Mouse (Mus musculus) stomach, postnatal 0 days (tissue): ENCODE results near the gene Mgrn1. TPM values are rescaled to one million over a fixed set of nuclear protein-coding genes. Genes with fewer than 3 reads are reported as not detected.

Experiments
- ATAC-seq: fragments of 200-750 bp; cut with Nextera tagmentation; 2 replicates; pipeline ENCODE4 v1.8.0; 2017; ENCODE audit not compliant: low FRiP score, low TSS enrichment
- DNase-seq: peaks from one replicate; pipeline ENCODE4 v3.0.0-alpha.2; 2016; ENCODE audit warnings: low spot score
- H3K27ac ChIP-seq: fragments of 300-500 bp; sonication (generic); replicated peaks from 2 replicates; pipeline ENCODE4 v1.5.1; 2014; ENCODE audit warnings: mild to moderate bottlenecking, control low read depth
- H3K27me3 ChIP-seq: fragments of 300-500 bp; sonication (generic); 2 replicates; pipeline ENCODE4 v1.6.1; 2014; ENCODE audit warnings: low read length; ENCODE audit not compliant: control insufficient read depth, insufficient read depth
- H3K36me3 ChIP-seq: fragments of 300-500 bp; sonication (generic); 2 replicates; pipeline ENCODE4 v1.6.1; 2014; ENCODE audit warnings: low read length, mixed read lengths; ENCODE audit not compliant: control insufficient read depth, insufficient read depth
- H3K4me1 ChIP-seq: fragments of 300-500 bp; sonication (generic); replicated peaks from 2 replicates; pipeline ENCODE4 v1.6.1; 2014; ENCODE audit warnings: antibody characterized with exemption; ENCODE audit not compliant: control insufficient read depth, insufficient read depth
- H3K4me2 ChIP-seq: fragments of 300-500 bp; sonication (generic); replicated peaks from 2 replicates; pipeline ENCODE4 v1.6.1; 2014; ENCODE audit warnings: low read depth, mild to moderate bottlenecking, control low read depth, moderate library complexity
- H3K4me3 ChIP-seq: fragments of 300-500 bp; sonication (generic); 2 replicates; pipeline ENCODE4 v1.5.1; 2014; ENCODE audit warnings: low read depth, low read length, control low read depth
- H3K9ac ChIP-seq: fragments of 300-500 bp; sonication (generic); 2 replicates; pipeline ENCODE4 v1.6.1; 2014; ENCODE audit warnings: mild to moderate bottlenecking, low read length, control low read depth, mixed read lengths
- H3K9me3 ChIP-seq: fragments of 300-500 bp; sonication (generic); 2 replicates; pipeline ENCODE4 v1.6.1; 2016; ENCODE audit warnings: low read length; ENCODE audit not compliant: control insufficient read depth
- CTCF ChIP-seq: IDR thresholded peaks from 2 replicates; pipeline ENCODE4 v1.5.1; 2016; ENCODE audit warnings: antibody characterized with exemption, low read depth, mild to moderate bottlenecking, moderate library complexity
- EP300 ChIP-seq: optimal IDR thresholded peaks from 2 replicates; pipeline ENCODE3; 2016; ENCODE audit warnings: antibody characterized with exemption
- whole genome bisulfite sequencing: fragments of 180-500 bp; shearing (Covaris S2); extraction: QIAGEN DNeasy Blood & Tissue Kit; methylation state at CpG from one replicate; pipeline ENCODE4 v1.1.7; 2014; 5-methylcytosine and 5-hydroxymethylcytosine counted together
- polyA plus RNA-seq: library from polyadenylated mRNA; unstranded; fragments of >200 nt; fragmentation: Nextera tagmentation; extraction: Ambion mirVana; gene quantifications from 2 replicates; pipeline ENCODE4 v1.2.1, GENCODE M21; 2015

Mgrn1 gene
- polyA plus RNA-seq, 1 experiment from 2014 or later, result 43.0 TPM

DNA sequence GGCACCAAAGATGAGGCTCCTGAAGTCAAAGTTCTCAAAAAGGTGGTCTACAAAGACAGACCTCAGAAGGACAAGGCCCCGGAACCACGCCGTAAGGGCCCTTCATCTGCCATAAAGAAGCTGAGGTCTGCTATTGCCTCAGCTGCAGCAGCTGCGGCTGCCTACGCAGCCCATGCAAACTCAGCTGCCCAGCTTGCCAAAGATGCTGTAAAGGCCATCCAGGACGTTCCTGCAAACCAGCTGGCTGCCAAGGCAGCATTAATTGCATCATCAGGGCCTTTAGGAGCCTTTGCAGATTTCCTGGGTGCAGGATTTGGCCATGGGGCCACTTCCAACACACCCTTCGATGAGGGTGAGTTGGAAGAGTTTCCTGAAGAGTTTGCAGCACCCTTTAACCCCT is 35.7 kb upstream of the Mgrn1 start:
- WGBS, result 66% methylated on average over 7 of the region's 7 CpGs
- ATAC-seq (no peak), DNase-seq (no peak)
- no peaks in the 10 kb centered on the region for H3K27me3 ChIP-seq
- H3K27ac ChIP-seq, result peak overlapping the region; percentile 67
- H3K4me3 ChIP-seq, result no peak overlapping the region
- no peak overlapping the region for H3K9ac ChIP-seq
- H3K9me3 ChIP-seq, result no peaks in the 10 kb centered on the region
- H3K36me3 ChIP-seq, result no peaks in the 10 kb centered on the region
- no peak overlapping the region for H3K4me2 ChIP-seq
- no peaks in the 10 kb centered on the region for H3K4me1 ChIP-seq
- TF ChIP-seq EP300 (no peak), CTCF (no peak)

GRCm38 (mm10) chr16:4850938-4851628 is 35.0 kb upstream of the Mgrn1 start:
- Histone ChIP-seq H3K9me3 (no peaks in the 10 kb centered on the region), H3K27me3 (no peaks in the 10 kb centered on the region), H3K9ac (no peak overlapping the region), H3K4me1 (no peaks in the 10 kb centered on the region), H3K4me3 (no peak overlapping the region), H3K4me2 (no peak overlapping the region), H3K27ac (peak overlapping the region; percentile 67), H3K36me3 (no peaks in the 10 kb centered on the region)
- no peak for TF ChIP-seq EP300
- TF ChIP-seq CTCF, result no peak
- ATAC-seq (no peak), DNase-seq (no peak)
- 31% methylated on average over 5 of the region's 5 CpGs for WGBS

DNA sequence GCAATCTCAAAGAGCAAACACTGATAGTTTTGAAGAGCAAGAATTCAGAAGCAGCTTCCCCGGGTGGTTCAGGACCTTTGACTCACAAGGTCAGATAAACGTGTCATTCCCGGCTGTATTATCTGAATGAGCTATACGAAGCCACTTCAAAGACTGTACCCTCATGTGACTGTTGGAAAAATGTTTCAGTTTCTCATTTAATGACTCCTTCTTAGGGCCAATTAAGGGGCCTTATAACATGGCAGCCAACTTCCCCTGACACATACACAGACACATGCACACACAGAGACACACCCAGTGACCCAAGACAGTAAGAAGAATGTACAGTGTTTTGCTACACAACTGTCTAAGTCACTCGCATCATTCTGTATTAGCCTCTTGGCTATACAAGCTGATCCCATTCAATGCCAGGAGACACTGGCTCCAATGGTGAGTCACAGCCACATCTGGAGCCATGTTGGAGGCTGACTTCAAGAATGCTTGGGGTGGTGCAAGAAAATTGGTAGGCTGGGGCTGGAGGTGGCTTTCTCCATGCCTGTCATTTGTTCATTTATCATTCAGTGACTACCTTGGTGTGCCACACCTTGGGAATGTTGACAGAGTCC is 30.9 kb upstream of the Mgrn1 start:
- Histone ChIP-seq H3K4me1 (no peaks in the 10 kb centered on the region), H3K9me3 (no peaks in the 10 kb centered on the region), H3K4me3 (no peak overlapping the region), H3K9ac (no peak overlapping the region), H3K27me3 (no peaks in the 10 kb centered on the region), H3K4me2 (no peak overlapping the region), H3K27ac (no peak overlapping the region), H3K36me3 (no peaks in the 10 kb centered on the region)
- WGBS, result 29% methylated on average over 5 of the region's 5 CpGs
- DNase-seq (no peak), ATAC-seq (peak; percentile 42; the same call in 1 of the 2 replicates)
- TF ChIP-seq CTCF, result no peak
- no peak for TF ChIP-seq EP300

DNA sequence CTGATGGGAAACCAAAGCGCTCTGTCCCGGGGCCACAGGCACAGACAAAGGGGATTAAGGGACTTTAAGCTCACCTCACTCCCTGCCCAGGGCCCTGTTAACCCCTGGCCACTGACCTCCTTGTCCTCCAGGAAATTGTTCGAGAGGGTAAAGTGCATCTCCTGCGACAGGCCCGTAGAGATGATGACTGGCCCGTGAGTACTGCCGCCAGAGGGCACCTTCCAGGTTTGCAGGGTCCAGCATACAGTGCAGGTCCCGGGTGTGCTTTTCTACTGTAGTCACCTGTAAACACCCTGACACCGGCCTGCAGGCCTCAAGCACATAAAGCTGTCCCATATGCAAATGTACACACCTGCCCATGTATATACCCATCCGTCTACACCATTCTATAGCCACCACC is 24.7 kb upstream of the Mgrn1 start:
- ATAC-seq, result no peak
- Histone ChIP-seq H3K4me1 (no peaks in the 10 kb centered on the region), H3K4me3 (no peak overlapping the region), H3K9ac (no peak overlapping the region), H3K4me2 (no peak overlapping the region), H3K9me3 (no peaks in the 10 kb centered on the region), H3K36me3 (no peaks in the 10 kb centered on the region), H3K27me3 (no peaks in the 10 kb centered on the region), H3K27ac (no peak overlapping the region)
- WGBS, result 45% methylated on average over 10 of the region's 10 CpGs
- TF ChIP-seq EP300 (no peak), CTCF (peak; percentile 60)
- DNase-seq, result no peak

DNA sequence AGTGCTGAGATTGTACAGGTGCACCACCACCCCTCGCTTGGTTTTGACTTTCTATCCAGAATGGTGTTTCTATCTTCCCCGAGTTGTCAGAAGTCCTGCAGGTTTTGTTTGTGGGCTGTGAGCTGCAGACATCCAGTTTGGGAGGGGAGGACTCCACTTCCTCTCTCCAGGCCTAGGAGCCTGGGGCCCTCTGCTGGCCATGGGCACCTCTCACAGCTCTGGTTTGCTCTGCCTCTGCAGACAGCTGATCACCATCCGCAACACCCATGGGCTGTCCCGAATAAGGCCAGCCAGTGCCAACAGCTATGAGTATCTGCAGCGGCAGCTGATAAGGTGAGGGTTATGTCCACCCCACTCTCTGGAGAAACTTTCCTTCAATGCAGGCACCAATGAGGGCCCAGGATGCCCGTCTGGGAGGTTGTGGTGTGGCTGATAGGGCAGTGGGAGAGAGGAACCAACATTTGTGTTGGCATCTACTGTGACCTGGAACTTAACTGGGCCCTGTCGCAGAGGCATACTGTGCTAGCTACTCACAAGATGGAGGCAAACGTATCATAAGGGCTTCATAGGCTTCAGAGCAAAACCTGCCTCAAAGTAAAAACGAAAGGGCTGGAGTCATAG is 23.1 kb upstream of the Mgrn1 start:
- 45% methylated on average over 9 of the region's 9 CpGs for WGBS
- peak; percentile 90 for ATAC-seq
- H3K4me3 ChIP-seq, result no peak overlapping the region
- H3K27ac ChIP-seq, result no peak overlapping the region
- H3K27me3 ChIP-seq, result no peaks in the 10 kb centered on the region
- DNase-seq, result peak; percentile 81
- peak; percentile 95 for TF ChIP-seq CTCF
- no peak for TF ChIP-seq EP300
- H3K4me2 ChIP-seq, result no peak overlapping the region
- H3K9me3 ChIP-seq, result no peaks in the 10 kb centered on the region
- H3K36me3 ChIP-seq, result no peaks in the 10 kb centered on the region
- no peaks in the 10 kb centered on the region for H3K4me1 ChIP-seq
- no peak overlapping the region for H3K9ac ChIP-seq

DNA sequence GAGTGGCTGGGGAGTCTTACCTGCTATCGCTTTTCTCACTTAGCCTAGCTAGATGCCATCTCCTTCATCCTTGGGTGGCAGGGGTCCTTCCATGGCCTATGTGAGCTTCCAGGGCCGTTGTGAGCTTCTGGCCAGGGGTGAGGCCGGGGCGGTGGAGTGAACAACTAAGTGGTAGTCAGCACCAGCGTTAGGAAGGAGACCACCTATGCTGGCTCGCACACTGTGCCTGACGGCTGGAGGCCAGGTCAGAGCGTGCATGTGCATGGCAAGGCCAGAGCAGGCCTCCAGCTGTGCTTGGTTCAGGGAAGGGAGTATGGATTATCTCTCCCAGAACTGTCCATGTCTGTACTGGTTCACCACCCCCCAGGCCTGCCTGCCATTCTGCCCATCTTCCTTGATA is 22.3 kb upstream of the Mgrn1 start:
- no peak for TF ChIP-seq CTCF
- no peak for TF ChIP-seq EP300
- WGBS, result 87% methylated on average over 8 of the region's 8 CpGs
- H3K9me3 ChIP-seq, result no peaks in the 10 kb centered on the region
- DNase-seq (no peak), ATAC-seq (peak; percentile 3; the same call in 1 of the 2 replicates)
- no peak overlapping the region for H3K9ac ChIP-seq
- H3K36me3 ChIP-seq, result no peaks in the 10 kb centered on the region
- H3K27me3 ChIP-seq, result no peaks in the 10 kb centered on the region
- no peak overlapping the region for H3K4me2 ChIP-seq
- no peak overlapping the region for H3K4me3 ChIP-seq
- no peak overlapping the region for H3K27ac ChIP-seq
- H3K4me1 ChIP-seq, result no peaks in the 10 kb centered on the region
